ENCODE assay signal across 10 mouse cellular contexts in the genomic region with DNA sequence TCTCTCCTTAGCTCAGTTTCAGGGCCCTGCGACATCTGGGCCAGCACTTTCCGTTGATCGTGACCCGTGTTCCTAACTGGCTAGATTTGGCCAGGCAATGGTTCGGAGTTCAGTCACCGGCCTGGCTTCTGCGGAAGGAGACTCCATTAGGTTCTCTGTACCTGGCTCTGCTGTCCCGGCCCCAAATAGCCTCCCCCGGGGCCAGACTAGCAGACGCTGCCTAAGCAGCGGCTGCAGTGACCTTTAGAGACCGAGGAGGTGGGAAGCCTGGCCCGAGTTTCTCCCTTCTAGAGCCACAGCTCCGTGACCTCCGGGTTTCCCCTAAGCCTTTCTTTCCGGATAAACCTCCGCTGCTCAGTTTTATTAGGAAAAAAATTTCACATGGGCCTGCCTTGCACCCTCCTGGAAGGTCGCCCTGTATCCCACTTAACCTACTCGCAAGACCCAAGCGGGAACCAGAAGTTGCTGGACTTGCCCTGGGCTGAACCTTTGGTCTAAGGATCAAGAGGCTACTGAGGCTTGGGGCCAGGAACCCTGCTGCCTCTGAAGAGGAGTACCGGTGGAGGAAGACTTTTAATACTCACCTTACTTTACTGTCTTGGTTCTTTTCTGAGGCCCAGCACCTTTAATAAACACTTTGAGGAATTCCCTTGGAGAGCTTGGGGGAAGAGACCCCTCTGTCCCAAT. TPM values are rescaled to one million over a fixed set of nuclear protein-coding genes. Genes with fewer than 3 reads are reported as not detected.
DNase-seq lines count a peak whose midpoint lies in the region; ATAC-seq lines count a peak whose summit lies in the region.
"Had no signal": no experiment of that assay in that cellular context is flagged by ENCODE, and none has a peak within 500 bp of the region (broad histone marks: within the 10 kb centered on the region; RNA-seq: fewer than 3 reads in every experiment).

No protein-coding gene starts in this region.

- peak; percentile 30 to 47 for DNase-seq in kidney, adult 8-10 months
- no peak for DNase-seq in kidney, adult 11 months
- peak; percentile 1 for DNase-seq in embryonic facial prominence, embryonic 11.5 days (ENCODE audit: low spot score)
- no peak for DNase-seq in ovary, postnatal 10 days (ENCODE audit: low spot score)
- DNase-seq in MN1 (ENCODE audit: low spot score) = no peak
- DNase-seq in gastrocnemius, postnatal 36 days = no peak
- DNase-seq: cerebellum, adult 11-12 months; right cerebral cortex, postnatal 14 days had no signal

- intact Hi-C loops in gastrocnemius, postnatal 36 days (cut with DNase I) = no loop called here

- under 1% methylated on average over 21 of the region's 21 CpGs for WGBS in embryonic facial prominence, embryonic 11.5 days
- WGBS in intestine, embryonic 16.5 days = 4% methylated on average over 21 of the region's 21 CpGs
- 2% methylated on average over 21 of the region's 21 CpGs for WGBS in midbrain, embryonic 16.5 days

- H3K9me3 ChIP-seq in embryonic facial prominence, embryonic 11.5 days (replicated peaks; ENCODE audit: control insufficient read depth, low read length) = no peaks in the 10 kb centered on the region
- no peaks in the 10 kb centered on the region for H3K9me3 ChIP-seq in intestine, embryonic 16.5 days (ENCODE audit: control insufficient read depth, low read length)
- H3K9me3 ChIP-seq in midbrain, embryonic 16.5 days (replicated peaks; ENCODE audit: control insufficient read depth, low read length, poor library complexity, severe bottlenecking) = no peaks in the 10 kb centered on the region

- H3K9ac ChIP-seq in embryonic facial prominence, embryonic 11.5 days (replicated peaks; ENCODE audit: low read length) = peak overlapping the region; percentile 57
- H3K9ac ChIP-seq in intestine, embryonic 16.5 days (ENCODE audit: low read depth, low read length) = no peak overlapping the region
- H3K9ac ChIP-seq in midbrain, embryonic 16.5 days (ENCODE audit: low read depth, low read length) = peak overlapping the region; percentile 77

- no peak overlapping the region for H3K27ac ChIP-seq in embryonic facial prominence, embryonic 11.5 days (replicated peaks; ENCODE audit: low read depth, low read length)
- no peak overlapping the region for H3K27ac ChIP-seq in intestine, embryonic 16.5 days (ENCODE audit: low read length)
- H3K27ac ChIP-seq in midbrain, embryonic 16.5 days (ENCODE audit: low read length) = peak overlapping the region; percentile 90

- no peak for ATAC-seq in embryonic facial prominence, embryonic 11.5 days (replicated peaks; ENCODE audit: insufficient number of reproducible peaks, low FRiP score, low TSS enrichment, low read depth)
- ATAC-seq in intestine, embryonic 16.5 days = no peak
- no peak for ATAC-seq in midbrain, embryonic 16.5 days

- peak overlapping the region; percentile 5; the same call in 1 of the 2 replicates for H3K4me2 ChIP-seq in embryonic facial prominence, embryonic 11.5 days (ENCODE audit: low read depth, low read length)
- no peak overlapping the region for H3K4me2 ChIP-seq in intestine, embryonic 16.5 days (ENCODE audit: low read depth, low read length)
- H3K4me2 ChIP-seq in midbrain, embryonic 16.5 days (ENCODE audit: low read length) = peak overlapping the region; percentile 77

- H3K27me3 ChIP-seq in embryonic facial prominence, embryonic 11.5 days (ENCODE audit: control insufficient read depth, insufficient read depth, low read length) = peaks cover 82% of the 10 kb centered on the region
- peaks cover 92% of the 10 kb centered on the region for H3K27me3 ChIP-seq in intestine, embryonic 16.5 days (replicated peaks; ENCODE audit: control insufficient read depth, insufficient read depth, low read length)
- peaks cover 11% of the 10 kb centered on the region for H3K27me3 ChIP-seq in midbrain, embryonic 16.5 days (ENCODE audit: control insufficient read depth, insufficient read depth, low read depth, low read length)

- peak overlapping the region; percentile 43 for H3K4me3 ChIP-seq in embryonic facial prominence, embryonic 11.5 days (ENCODE audit: low read depth, low read length)
- H3K4me3 ChIP-seq in intestine, embryonic 16.5 days (ENCODE audit: low read length) = peak overlapping the region; percentile 45; the same call in 1 of the 2 replicates
- H3K4me3 ChIP-seq in midbrain, embryonic 16.5 days (ENCODE audit: low read depth, low read length) = peak overlapping the region; percentile 57

- H3K4me1 ChIP-seq in embryonic facial prominence, embryonic 11.5 days (ENCODE audit: control insufficient read depth, insufficient read depth, low read length) = peaks cover 4% of the 10 kb centered on the region; the same call in 1 of the 2 replicates
- peaks cover 35% of the 10 kb centered on the region for H3K4me1 ChIP-seq in intestine, embryonic 16.5 days (ENCODE audit: control insufficient read depth, insufficient read depth, low read length)
- H3K4me1 ChIP-seq in midbrain, embryonic 16.5 days (ENCODE audit: control insufficient read depth, insufficient read depth, low read length) = peaks cover 10% of the 10 kb centered on the region

- H3K36me3 ChIP-seq in embryonic facial prominence, embryonic 11.5 days (replicated peaks; ENCODE audit: control insufficient read depth, insufficient read depth, low read depth, low read length) = no peaks in the 10 kb centered on the region
- no peaks in the 10 kb centered on the region for H3K36me3 ChIP-seq in intestine, embryonic 16.5 days (ENCODE audit: control insufficient read depth, insufficient read depth, low read length)
- no peaks in the 10 kb centered on the region for H3K36me3 ChIP-seq in midbrain, embryonic 16.5 days (ENCODE audit: control insufficient read depth, insufficient read depth, low read length)

RNA-seq across cellular contexts. Expression of a gene that starts 13.4 kb away (rescaled TPM):
- 15.5 and 18.6 TPM in 2 replicates for polyA plus RNA-seq in embryonic facial prominence, embryonic 11.5 days (2014; fragmentation: Nextera tagmentation; extraction: Ambion mirVana)
- 0.05 TPM in 1 of 2 replicates, not detected in the other for polyA plus RNA-seq in intestine, embryonic 16.5 days (2015; fragmentation: Nextera tagmentation; extraction: Ambion mirVana)
- polyA plus RNA-seq in midbrain, embryonic 16.5 days (2015; fragmentation: Nextera tagmentation; extraction: Ambion mirVana) = 37.1 and 44.3 TPM in 2 replicates
- not detected for total RNA-seq in gastrocnemius, postnatal 36 days (2021)

Comparison
In these comparisons a context has a peak if more than half of its experiments do, and no peak if none do; other contexts are left out.
1. DNase-seq: peak in kidney, adult 8-10 months (2 of 2) and embryonic facial prominence, embryonic 11.5 days (single experiment); none in kidney, adult 11 months (single experiment), ovary, postnatal 10 days (single experiment), MN1 (single experiment) and gastrocnemius, postnatal 36 days (0 of 2).
2. RNA of a gene that starts 13.4 kb away (polyA plus RNA-seq): 37.1 to 44.3 TPM in midbrain, embryonic 16.5 days and 15.5 to 18.6 TPM in embryonic facial prominence, embryonic 11.5 days; 0.05 TPM in intestine, embryonic 16.5 days; every median in the first group is over 10 times any median in the second.
3. Peak in every context shown above with its lines, with median percentiles within 50 percentile points of each other: H3K4me3 ChIP-seq.